Mouse (Mus musculus) left cerebral cortex, adult 9 months (tissue): ENCODE measurements at regions not wholly inside any gene's neighbourhood (a gene's known extent, or its start where the extent isn't known, plus 50 kb on each side); places are given as distances from the start of the nearest gene placed in this dataset.

Experiments
- DNase-seq, 2 experiments: peaks; one replicate each; pipeline ENCODE4 v3.0.0; 2022; ENCODE audit warnings: low spot score in 2 of 2

DNA sequence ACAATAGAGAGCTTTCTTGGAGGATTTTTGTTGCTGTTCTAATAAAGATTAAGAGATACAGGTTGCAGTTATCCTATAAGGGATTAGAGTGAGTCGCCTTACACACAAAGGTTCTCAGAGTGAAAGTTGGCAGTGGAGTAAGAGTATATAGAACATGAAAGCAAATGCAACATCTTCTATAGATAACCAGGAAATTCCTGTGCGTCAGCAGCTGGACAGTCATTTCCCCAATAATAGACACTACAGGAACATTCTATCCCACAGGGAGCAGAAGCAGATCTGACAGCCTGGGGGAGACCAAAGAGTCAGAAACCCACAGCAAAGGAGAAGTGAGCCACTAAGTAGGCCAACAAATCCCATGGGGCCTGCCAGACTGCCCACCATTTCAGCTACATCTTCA lies 348.7 kb downstream of the Elavl2 start:
- DNase-seq, result no peak

GRCm38 (mm10) chr4:91029462-91029861 lies 371.1 kb downstream of the Elavl2 start:
- peak in 1 of 2 experiments; percentile 3 for DNase-seq

- no peak for DNase-seq
Observed at GRCm38 (mm10) chr4:91028013-91028626, 372.5 kb downstream of the Elavl2 start.

- DNase-seq, result no peak
Observed at GRCm38 (mm10) chr4:90996388-90997092, 404.0 kb downstream of the Elavl2 start.

- no peak for DNase-seq
Observed at GRCm38 (mm10) chr4:90964658-90965057, 435.9 kb downstream of the Elavl2 start.

DNA sequence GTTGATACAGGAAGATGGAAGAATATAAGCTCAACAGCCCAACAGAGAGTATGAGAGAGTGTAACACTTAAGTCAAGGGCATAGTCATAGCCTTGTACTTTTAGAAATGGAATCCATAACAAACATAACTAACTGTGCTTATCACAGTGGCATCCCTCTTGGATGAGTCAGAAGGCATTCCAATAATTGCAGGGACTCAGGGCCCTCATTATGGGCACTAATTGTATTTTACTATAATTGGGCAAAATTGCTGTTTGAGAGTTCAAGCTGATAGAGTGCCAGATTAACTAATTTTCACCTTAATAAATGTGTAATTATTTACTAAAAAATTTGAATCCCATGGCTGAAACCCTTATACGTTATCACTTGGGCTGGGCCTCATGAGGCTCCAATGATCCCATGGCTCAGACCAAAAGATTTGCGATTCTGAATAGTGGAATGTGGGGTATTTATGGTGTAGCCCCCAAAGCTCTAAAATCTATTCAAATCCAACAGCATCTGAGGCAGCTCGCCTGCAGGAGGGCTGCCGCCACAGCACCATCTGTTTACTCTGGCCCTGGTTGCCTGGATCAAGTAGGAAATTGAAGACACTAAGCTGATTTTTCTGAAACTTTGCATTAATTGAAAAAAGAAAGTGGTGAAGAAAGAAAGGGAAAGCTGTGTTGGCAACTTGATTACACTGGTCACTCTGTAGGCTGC lies 456.7 kb downstream of the Elavl2 start:
- DNase-seq, result no peak

GRCm38 (mm10) chr4:90917312-90918107 lies 483.1 kb downstream of the Elavl2 start:
- DNase-seq, result no peak

- no peak for DNase-seq
Observed at GRCm38 (mm10) chr4:90906311-90906710, 494.3 kb downstream of the Elavl2 start.

- DNase-seq, result no peak
Observed at GRCm38 (mm10) chr4:90868209-90868608, 532.4 kb downstream of the Elavl2 start.

GRCm38 (mm10) chr4:90860854-90861253 lies 539.7 kb downstream of the Elavl2 start:
- DNase-seq, result peak in 1 of 2 experiments; percentile 8

DNA sequence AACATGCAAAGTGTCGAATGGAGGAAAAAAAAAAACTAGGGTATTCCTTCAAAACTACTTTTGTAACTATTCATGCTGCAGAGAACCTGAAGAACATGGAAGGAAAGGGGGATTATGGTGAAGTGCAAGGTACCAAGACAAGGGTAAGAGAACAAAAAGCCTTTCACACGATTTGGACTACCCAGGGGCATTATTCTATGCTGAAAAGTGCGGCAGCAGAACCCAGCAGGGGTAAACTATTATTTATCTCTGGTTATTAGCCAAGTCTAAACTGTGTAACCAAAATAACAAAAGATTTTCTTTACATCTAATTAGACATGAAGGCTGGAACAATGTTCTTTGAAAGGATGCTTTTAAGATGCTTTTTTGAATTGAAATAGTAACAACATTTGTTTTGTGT lies 560.8 kb downstream of the Elavl2 start:
- DNase-seq, result no peak

DNA sequence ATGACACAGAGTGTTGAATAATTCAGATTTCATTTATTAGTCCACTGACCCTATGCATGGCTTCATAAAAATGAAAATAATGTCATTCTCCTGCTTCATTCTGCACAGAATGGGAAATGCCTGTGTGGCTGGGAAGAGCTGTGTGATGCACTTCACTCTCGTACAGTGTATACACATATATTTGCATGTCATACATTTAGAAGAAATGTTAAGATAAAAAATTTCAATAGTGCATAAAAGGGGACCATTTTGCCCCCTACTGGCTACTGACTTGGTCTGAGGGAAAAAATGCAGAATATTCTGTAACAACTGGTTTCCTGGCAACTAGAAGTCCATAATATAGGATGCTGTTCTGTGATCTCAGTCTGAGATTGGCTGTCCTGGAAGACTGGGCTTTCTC lies 580.5 kb downstream of the Zfp352 start:
- DNase-seq, result no peak

GRCm38 (mm10) chr4:90798637-90799036 lies 580.0 kb downstream of the Zfp352 start:
- DNase-seq, result no peak

DNA sequence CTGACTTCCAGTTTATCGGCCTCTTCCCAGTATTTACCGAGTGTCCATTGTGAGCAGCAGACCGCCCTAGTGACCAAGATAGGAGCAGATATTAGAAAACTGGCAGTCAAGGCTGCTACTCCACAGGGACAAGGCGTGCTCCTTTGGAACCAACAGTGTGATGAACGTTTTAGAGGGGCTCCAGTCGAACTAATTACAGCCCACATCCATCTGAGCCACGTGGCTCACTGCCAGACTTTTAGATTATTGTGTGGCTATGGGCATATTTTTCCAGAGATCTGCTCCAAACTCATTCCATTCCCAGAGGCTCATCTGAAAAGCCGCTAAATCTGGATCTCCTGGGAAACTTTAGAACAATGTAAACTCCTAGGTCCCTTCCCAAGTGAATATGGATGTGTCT lies 578.9 kb downstream of the Zfp352 start:
- DNase-seq, result no peak
